Mouse (Mus musculus): ENCODE measurements at regions not wholly inside any gene's neighbourhood (a gene's known extent, or its start where the extent isn't known, plus 50 kb on each side); places are given as distances from the start of the nearest gene placed in this dataset.
"Not testable (repeated sequence)": the region's sequence is repeated elsewhere in the genome, so short reads cannot be mapped to it uniquely, and the experiment has no call there.

- no peak for DNase-seq
Measured at GRCm38 (mm10) chr10:120284785-120285184, 57.9 kb downstream of the Llph start.

- DNase-seq, result no peak
Measured at GRCm38 (mm10) chr10:120291912-120292311, 65.0 kb downstream of the Llph start.

DNA sequence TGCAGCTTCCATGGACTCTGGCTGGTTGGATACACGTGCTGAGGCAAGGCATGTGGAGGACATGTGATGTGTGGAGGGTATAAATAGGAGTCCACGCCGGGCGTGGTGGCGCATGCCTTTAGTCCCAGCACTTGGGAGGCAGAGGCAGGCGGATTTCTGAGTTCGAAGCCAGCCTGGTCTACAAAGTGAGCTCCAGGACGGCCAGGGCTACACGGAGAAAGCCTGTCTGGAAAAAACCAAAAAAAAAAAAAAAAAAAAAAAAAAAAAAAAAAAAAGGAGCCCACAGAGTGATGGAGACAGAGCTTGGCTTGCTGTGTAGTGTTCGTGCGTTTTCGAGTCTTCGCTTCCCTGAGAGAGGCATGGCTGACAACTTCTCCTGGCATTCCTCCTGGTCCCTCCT lies 66.5 kb downstream of the Llph start:
- not testable (repeated sequence) for DNase-seq

DNA sequence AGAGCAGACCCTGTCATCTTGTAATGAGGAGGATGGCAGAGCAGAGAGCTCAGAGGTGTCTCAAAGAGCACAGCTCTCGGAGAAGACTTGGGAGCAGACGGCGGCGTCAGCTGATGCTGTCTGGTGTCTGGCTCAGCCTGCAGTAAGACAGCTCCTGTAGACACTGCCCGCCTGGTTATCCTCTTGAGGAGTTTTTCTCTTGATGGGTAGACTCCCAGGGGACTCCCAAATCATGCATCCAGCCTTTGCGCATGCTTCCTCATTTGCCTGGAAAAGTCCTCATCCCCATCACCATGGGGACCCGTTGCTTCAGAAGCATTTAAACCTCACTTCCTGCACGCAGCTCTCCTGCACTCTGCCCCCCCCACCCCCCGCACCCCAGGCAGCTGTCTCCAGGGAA lies 67.6 kb downstream of the Llph start:
- DNase-seq, result no peak

GRCm38 (mm10) chr10:120297311-120297710 lies 70.4 kb downstream of the Llph start:
- no peak for DNase-seq

GRCm38 (mm10) chr10:120298293-120298927 lies 71.5 kb downstream of the Llph start:
- no peak for DNase-seq

- DNase-seq, result peak; percentile 10
Measured at GRCm38 (mm10) chr10:120306010-120306409, 79.1 kb downstream of the Llph start.

DNA sequence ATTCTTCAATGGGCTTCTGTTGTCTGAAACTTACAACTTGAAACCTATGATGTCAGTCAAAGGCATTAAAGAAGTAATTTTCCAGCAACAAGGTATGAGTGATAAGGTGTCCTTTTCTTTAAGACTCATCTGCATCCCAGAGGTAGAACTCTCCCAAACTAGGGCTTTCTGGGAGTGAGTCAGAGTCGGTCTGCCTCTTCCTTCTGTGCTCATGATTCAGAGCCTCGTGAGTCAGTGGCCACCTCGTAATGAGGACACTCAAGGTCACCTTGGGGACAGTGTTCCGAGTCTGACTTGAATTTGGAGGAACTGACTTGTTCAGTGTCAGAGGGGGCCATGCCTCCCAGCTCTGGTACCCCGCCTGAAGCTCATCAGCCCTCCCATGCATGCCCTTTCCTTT lies 81.8 kb downstream of the Llph start:
- DNase-seq, result peak; percentile 11

Measured in right cerebral cortex, adult 18-20 months (tissue).